ENCODE assay signal across 29 mouse cellular contexts in the genomic region with DNA sequence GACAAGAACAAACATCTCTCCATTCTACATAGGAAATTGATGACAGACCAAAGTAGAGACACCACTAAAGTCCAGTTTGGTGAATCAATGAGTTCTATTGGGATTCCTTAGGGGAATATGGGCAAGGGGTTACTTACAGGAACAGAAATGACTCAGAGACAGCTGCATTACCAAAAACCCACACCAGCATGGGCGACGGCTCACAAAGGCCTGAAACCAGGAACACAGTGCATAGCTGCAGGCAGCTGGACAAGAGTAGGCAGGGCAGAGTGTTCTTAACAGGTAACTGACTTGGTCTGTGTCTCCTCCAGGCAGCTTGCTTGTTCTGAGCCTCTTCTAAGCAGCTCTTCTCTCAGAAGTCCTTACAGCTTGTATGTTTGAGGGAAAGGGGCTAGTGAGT. TPM values are rescaled to one million over a fixed set of nuclear protein-coding genes. Genes with fewer than 3 reads are reported as not detected.
DNase-seq lines count a peak whose midpoint lies in the region; ATAC-seq and TF ChIP-seq lines count a peak whose summit lies in the region.
"Had no signal": no experiment of that assay in that cellular context is flagged by ENCODE, and none has a peak within 500 bp of the region (broad histone marks: within the 10 kb centered on the region; RNA-seq: fewer than 3 reads in every experiment).

No protein-coding gene starts in this region.

- H3K79me2 ChIP-seq in C2C12 (ENCODE audit: control insufficient read depth, insufficient read depth) (no peaks in the 10 kb centered on the region), MEL (ENCODE audit: control insufficient read depth, insufficient read depth, low read length, poor library complexity) (peaks cover under 1% of the 10 kb centered on the region)

- H3K36me3 ChIP-seq in C2C12 (ENCODE audit: control insufficient read depth, insufficient read depth), result no peaks in the 10 kb centered on the region
- H3K36me3 ChIP-seq in MEL (ENCODE audit: control insufficient read depth in 1 of 2, insufficient read depth in 2 of 2, low read length in 2 of 2), result peaks cover 0 to 49% of the 10 kb centered on the region in 2 experiments; a peak in 2 of 4 replicates
- H3K36me3 ChIP-seq in liver, embryonic 15.5 days (replicated peaks), result no peaks in the 10 kb centered on the region
- no peaks in the 10 kb centered on the region for H3K36me3 ChIP-seq in embryonic facial prominence, embryonic 10.5 days (replicated peaks)
- H3K36me3 ChIP-seq: forebrain, embryonic 15.5 days; heart, embryonic 13.5 days; hindbrain, embryonic 10.5 days; kidney, embryonic 15.5 days; limb, embryonic 12.5 days; neural tube, embryonic 15.5 days; stomach, embryonic 15.5 days had no signal

- no peak for TF ChIP-seq POLR2A in MEL (IDR thresholded peaks at IDR 0.05; ENCODE audit: control insufficient read depth in 1 of 2, insufficient read depth in 1 of 2, low read depth in 1 of 2, low read length in 2 of 2, poor library complexity in 1 of 2)

- H3K9ac ChIP-seq in MEL (ENCODE audit: control insufficient read depth, low read depth, low read length, poor library complexity, severe bottlenecking), result no peak overlapping the region; the same call in 1 of the 2 replicates
- H3K9ac ChIP-seq in liver, embryonic 15.5 days, result peak overlapping the region; percentile 49
- H3K9ac ChIP-seq: forebrain, embryonic 15.5 days; heart, embryonic 13.5 days; kidney, embryonic 15.5 days; limb, embryonic 12.5 days; neural tube, embryonic 15.5 days; stomach, embryonic 15.5 days had no signal

- H3K79me3 ChIP-seq in C2C12 (ENCODE audit: low read depth), result no peaks in the 10 kb centered on the region

- no peak for TF ChIP-seq EP300 in MEL (IDR thresholded peaks at IDR 0.05; ENCODE audit: low read depth in 1 of 2, low read length in 2 of 2)

- H3K4me2 ChIP-seq in liver, embryonic 15.5 days, result peak overlapping the region; percentile 61
- H3K4me2 ChIP-seq: forebrain, embryonic 15.5 days; kidney, embryonic 15.5 days; limb, embryonic 12.5 days; midbrain, embryonic 11.5 days; neural tube, embryonic 15.5 days; stomach, embryonic 15.5 days had no signal

- H3K9me3 ChIP-seq in MEL (replicated peaks; ENCODE audit: insufficient read depth, low read length), result no peaks in the 10 kb centered on the region
- H3K9me3 ChIP-seq in liver, embryonic 15.5 days (replicated peaks), result no peaks in the 10 kb centered on the region
- 0 out of 2 replicates have a peak, but pooled peaks cover 2% of the 10 kb centered on the region for H3K9me3 ChIP-seq in embryonic facial prominence, embryonic 10.5 days
- H3K9me3 ChIP-seq: forebrain, embryonic 15.5 days; heart, embryonic 13.5 days; hindbrain, embryonic 10.5 days; kidney, embryonic 15.5 days; limb, embryonic 12.5 days; neural tube, embryonic 15.5 days; stomach, embryonic 15.5 days had no signal

- H3K4me3 ChIP-seq in C2C12 (ENCODE audit: insufficient read depth, poor library complexity, severe bottlenecking) (no peak overlapping the region), MEL (ENCODE audit: control insufficient read depth in 1 of 2, insufficient read depth in 1 of 2, low read depth in 2 of 2, low read length in 2 of 2) (no peak overlapping the region; a peak in 1 of 4 replicates)
- peak overlapping the region; percentile 30 for H3K4me3 ChIP-seq in liver, embryonic 15.5 days (replicated peaks)
- H3K4me3 ChIP-seq in embryonic facial prominence, embryonic 10.5 days, result no peak overlapping the region
- H3K4me3 ChIP-seq: forebrain, embryonic 15.5 days; heart, embryonic 13.5 days; hindbrain, embryonic 10.5 days; kidney, embryonic 15.5 days; layer of hippocampus, adult 2 months; left cerebral cortex, adult 2 months; limb, embryonic 12.5 days; neural tube, embryonic 15.5 days; stomach, embryonic 15.5 days had no signal

- no peak for TF ChIP-seq RAD21 in MEL (IDR thresholded peaks at IDR 0.05; ENCODE audit: low read depth, low read length)

- peak overlapping the region; percentile 46 for H3K27ac ChIP-seq in MEL (ENCODE audit: control insufficient read depth, low read depth, low read length)
- peak overlapping the region; percentile 99 for H3K27ac ChIP-seq in liver, embryonic 15.5 days (replicated peaks)
- no peak overlapping the region for H3K27ac ChIP-seq in embryonic facial prominence, embryonic 10.5 days (replicated peaks)
- H3K27ac ChIP-seq: forebrain, embryonic 15.5 days; hindbrain, embryonic 10.5 days; kidney, embryonic 15.5 days; layer of hippocampus, adult 2 months; left cerebral cortex, adult 2 months; limb, embryonic 12.5 days; neural tube, embryonic 15.5 days; stomach, embryonic 15.5 days had no signal

- no peak for TF ChIP-seq CTCF in C2C12 (IDR thresholded peaks at IDR 0.05; ENCODE audit: control insufficient read depth, insufficient read depth, insufficient read length)
- TF ChIP-seq CTCF in MEL (IDR thresholded peaks at IDR 0.05 in 2 of 3, conservative IDR thresholded peaks at IDR 0.05 in 1 of 3; ENCODE audit: control insufficient read depth in 1 of 3, insufficient read depth in 1 of 3, low read depth in 2 of 3, low read length in 3 of 3, poor library complexity in 1 of 3, severe bottlenecking in 1 of 3), result no peak

- DNase-seq in MEL (ENCODE audit: low read depth, low spot score) (no peak), liver (peak; percentile 41)
- no peak for DNase-seq in embryonic facial prominence, embryonic 10.5 days (ENCODE audit: low spot score)
- DNase-seq in natural killer cell, adult 2 months (ENCODE audit: low spot score in 2 of 2), result no peak
- no peak for DNase-seq in heart, postnatal 4 days
- no peak for DNase-seq in gastrocnemius, adult 18-20 months (ENCODE audit: low spot score)
- DNase-seq: adrenal gland, postnatal 10 days; cerebellum, adult 11 months; cerebellum, adult 9-11 months; heart, postnatal 10 days; kidney, adult 18-20 months; kidney, postnatal 25 days; lung, adult 2 months; lung, postnatal 10 days; right cerebral cortex, postnatal 25 days had no signal

- no peak overlapping the region for H3ac ChIP-seq in C2C12 (ENCODE audit: control insufficient read depth, insufficient read length, low read depth)

- H3K27me3 ChIP-seq in C2C12 (ENCODE audit: control insufficient read depth, insufficient read depth, insufficient read length) (no peaks in the 10 kb centered on the region), MEL (ENCODE audit: control insufficient read depth in 1 of 2, insufficient read depth in 2 of 2, low read length in 2 of 2) (no peaks in the 10 kb centered on the region)
- no peaks in the 10 kb centered on the region for H3K27me3 ChIP-seq in liver, embryonic 15.5 days
- no peaks in the 10 kb centered on the region for H3K27me3 ChIP-seq in embryonic facial prominence, embryonic 10.5 days (replicated peaks; ENCODE audit: low read depth, poor library complexity, severe bottlenecking)
- H3K27me3 ChIP-seq: forebrain, embryonic 15.5 days; kidney, embryonic 15.5 days; limb, embryonic 12.5 days; neural tube, embryonic 15.5 days; stomach, embryonic 15.5 days had no signal

- no peak for ATAC-seq in liver, embryonic 15.5 days (ENCODE audit: insufficient read depth)
- ATAC-seq: forebrain, embryonic 15.5 days; hindbrain, embryonic 16.5 days had no signal

- peaks cover 38 to 45% of the 10 kb centered on the region in 2 experiments for H3K4me1 ChIP-seq in MEL (ENCODE audit: control insufficient read depth in 1 of 2, insufficient read depth in 2 of 2, low read length in 2 of 2)
- peaks cover 92% of the 10 kb centered on the region for H3K4me1 ChIP-seq in liver, embryonic 15.5 days (replicated peaks)
- H3K4me1 ChIP-seq in embryonic facial prominence, embryonic 10.5 days, result peaks cover 8% of the 10 kb centered on the region; the same call in 1 of the 2 replicates
- H3K4me1 ChIP-seq: forebrain, embryonic 15.5 days; hindbrain, embryonic 10.5 days; kidney, embryonic 15.5 days; neural tube, embryonic 15.5 days; stomach, embryonic 15.5 days had no signal

- 59% methylated on average over 2 of the region's 2 CpGs for WGBS in liver, embryonic 15.5 days (ENCODE audit: insufficient replicate concordance)
- WGBS in embryonic facial prominence, embryonic 10.5 days, result 89% methylated on average over 2 of the region's 2 CpGs

RNA-seq across cellular contexts. Expression of a gene that starts 17.5 kb away (rescaled TPM):
- polyA plus RNA-seq in C2C12 (2012; fragmentation: generic; extraction: Trizol), result 80.8 TPM
- 17.9 and 18.7 TPM in 2 replicates for total RNA-seq in MEL (2012; rRNA removed)
- polyA plus RNA-seq in MEL (2012; ENCODE audit: insufficient read depth in 1 of 2, insufficient read length in 2 of 2, low read depth in 1 of 2, low replicate concordance in 2 of 2, missing spikeins in 1 of 2), result 10 to 100 TPM in 1 of 2 experiments, not detected in 1; 22.3 TPM
- polyA plus RNA-seq in liver, embryonic 15.5 days (2015; fragmentation: Nextera tagmentation; extraction: Ambion mirVana), result 19.9 and 21.1 TPM in 2 replicates
- 11.1 and 12.2 TPM in 2 replicates for polyA plus RNA-seq in embryonic facial prominence, embryonic 10.5 days (2016; fragmentation: Nextera tagmentation; extraction: Ambion mirVana)
- 1 to 10 TPM; 5.3 to 6.1 TPM for total RNA-seq in heart, postnatal 4 days (2021)
- total RNA-seq in gastrocnemius, adult 18-20 months (2021), result 1 to 10 TPM; 1.1 to 1.4 TPM

RNA-seq across cellular contexts. Expression of a gene that starts 18.2 kb away (rescaled TPM):
- polyA plus RNA-seq in C2C12 (2012; fragmentation: generic; extraction: Trizol), result 23.0 TPM
- total RNA-seq in MEL (2012; rRNA removed), result 0.77 and 0.78 TPM in 2 replicates
- 1 to 10 TPM in 1 of 2 experiments, not detected in 1; 1.0 TPM for polyA plus RNA-seq in MEL (2012; ENCODE audit: insufficient read depth in 1 of 2, insufficient read length in 2 of 2, low read depth in 1 of 2, low replicate concordance in 2 of 2, missing spikeins in 1 of 2)
- polyA plus RNA-seq in liver, embryonic 15.5 days (2015; fragmentation: Nextera tagmentation; extraction: Ambion mirVana), result 1.7 and 2.1 TPM in 2 replicates
- polyA plus RNA-seq in embryonic facial prominence, embryonic 10.5 days (2016; fragmentation: Nextera tagmentation; extraction: Ambion mirVana), result 11.4 and 11.6 TPM in 2 replicates
- 1 to 10 TPM; 4.7 to 6.0 TPM for total RNA-seq in heart, postnatal 4 days (2021)
- total RNA-seq in gastrocnemius, adult 18-20 months (2021), result 1 to 10 TPM; 1.2 to 1.4 TPM

RNA-seq across cellular contexts. Expression of a gene that starts 38.6 kb away (rescaled TPM):
- 166 TPM for polyA plus RNA-seq in C2C12 (2012; fragmentation: generic; extraction: Trizol)
- total RNA-seq in MEL (2012; rRNA removed), result 206 and 259 TPM in 2 replicates
- polyA plus RNA-seq in MEL (2012; ENCODE audit: insufficient read depth in 1 of 2, insufficient read length in 2 of 2, low read depth in 1 of 2, low replicate concordance in 2 of 2, missing spikeins in 1 of 2), result 100 to 1,000 TPM in 1 of 2 experiments, not detected in 1; 500 TPM
- polyA plus RNA-seq in liver, embryonic 15.5 days (2015; fragmentation: Nextera tagmentation; extraction: Ambion mirVana), result 189 and 201 TPM in 2 replicates
- polyA plus RNA-seq in embryonic facial prominence, embryonic 10.5 days (2016; fragmentation: Nextera tagmentation; extraction: Ambion mirVana), result 148 and 172 TPM in 2 replicates
- total RNA-seq in heart, postnatal 4 days (2021), result 10 to 100 TPM; 84.1 to 88.4 TPM
- total RNA-seq in gastrocnemius, adult 18-20 months (2021), result 100 to 1,000 TPM in 1 of 2 experiments, 10 to 100 TPM in 1; 94.0 to 101 TPM

RNA-seq across cellular contexts. Expression of a gene that starts 39.3 kb away (rescaled TPM):
- polyA plus RNA-seq in C2C12 (2012; fragmentation: generic; extraction: Trizol), result 119 TPM
- 95.1 and 107 TPM in 2 replicates for total RNA-seq in MEL (2012; rRNA removed)
- polyA plus RNA-seq in MEL (2012; ENCODE audit: insufficient read depth in 1 of 2, insufficient read length in 2 of 2, low read depth in 1 of 2, low replicate concordance in 2 of 2, missing spikeins in 1 of 2), result 100 to 1,000 TPM in 1 of 2 experiments, not detected in 1; 133 TPM
- polyA plus RNA-seq in liver, embryonic 15.5 days (2015; fragmentation: Nextera tagmentation; extraction: Ambion mirVana), result 87.9 and 93.6 TPM in 2 replicates
- 83.5 and 90.0 TPM in 2 replicates for polyA plus RNA-seq in embryonic facial prominence, embryonic 10.5 days (2016; fragmentation: Nextera tagmentation; extraction: Ambion mirVana)
- total RNA-seq in heart, postnatal 4 days (2021), result 10 to 100 TPM; 42.6 to 43.5 TPM
- 10 to 100 TPM; 15.3 to 17.4 TPM for total RNA-seq in gastrocnemius, adult 18-20 months (2021)

RNA-seq across cellular contexts. Expression of a gene that starts 41.9 kb away (rescaled TPM):
- 0.15 TPM for polyA plus RNA-seq in C2C12 (2012; fragmentation: generic; extraction: Trizol)
- total RNA-seq in MEL (2012; rRNA removed), result 1.3 TPM in 2 replicates
- 1 to 10 TPM in 1 of 2 experiments, not detected in 1; 3.4 TPM for polyA plus RNA-seq in MEL (2012; ENCODE audit: insufficient read depth in 1 of 2, insufficient read length in 2 of 2, low read depth in 1 of 2, low replicate concordance in 2 of 2, missing spikeins in 1 of 2)
- 6.8 and 7.8 TPM in 2 replicates for polyA plus RNA-seq in liver, embryonic 15.5 days (2015; fragmentation: Nextera tagmentation; extraction: Ambion mirVana)
- polyA plus RNA-seq in embryonic facial prominence, embryonic 10.5 days (2016; fragmentation: Nextera tagmentation; extraction: Ambion mirVana), result 1.8 and 2.8 TPM in 2 replicates
- under 1 TPM; 0.59 to 0.62 TPM for total RNA-seq in heart, postnatal 4 days (2021)
- total RNA-seq in gastrocnemius, adult 18-20 months (2021), result under 1 TPM; 0.27 to 0.45 TPM
- total RNA-seq: common myeloid progenitor, adult 5-6 weeks had no signal
